Mouse (Mus musculus): ENCODE results near the gene Atp6v1b1.

The Atp6v1b1 gene

DNA sequence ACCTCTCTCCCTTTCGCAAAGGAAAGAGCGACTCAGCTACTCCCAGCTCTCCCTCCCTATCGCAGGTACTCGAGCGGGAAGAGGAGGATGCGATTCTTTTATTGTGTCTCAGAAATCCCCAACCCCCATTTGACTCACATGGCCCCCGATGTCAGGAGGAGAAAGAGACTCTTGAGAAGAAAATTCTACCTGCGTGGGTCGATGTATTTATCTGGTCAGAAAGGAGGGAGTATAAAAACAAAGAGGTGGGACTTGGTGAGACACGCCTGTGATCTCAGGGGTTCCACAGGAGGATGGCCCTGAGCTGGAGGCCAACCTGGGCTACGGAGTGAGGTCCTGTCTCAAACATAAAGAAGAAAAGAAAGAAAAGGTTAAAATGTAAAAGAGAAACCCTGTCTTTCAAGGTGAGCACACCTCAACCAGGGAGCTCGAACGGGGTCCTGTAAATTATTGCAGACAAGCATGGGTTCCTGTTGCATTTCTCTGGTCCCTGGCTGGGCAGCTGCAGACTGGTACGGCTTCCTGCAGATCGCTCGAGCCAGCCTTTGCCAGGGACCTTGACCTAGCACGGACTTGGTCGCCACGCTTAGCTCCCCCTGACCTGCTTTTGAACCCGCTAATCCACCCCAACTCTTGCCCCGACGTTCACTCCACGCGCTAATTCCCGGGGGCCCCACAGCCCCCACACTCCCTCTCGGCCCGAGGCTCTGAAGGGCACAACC, 39.6 kb upstream of the Atp6v1b1 start:
- Histone ChIP-seq H3K36me3 (ENCODE audit: insufficient read depth, low read length) (no peaks in the 10 kb centered on the region), H3K27me3 (ENCODE audit: insufficient read depth, low read length) (peaks cover 91% of the 10 kb centered on the region), H3K9me3 (ENCODE audit: low read length) (no peaks in the 10 kb centered on the region), H3K4me1 (replicated peaks; ENCODE audit: low read depth, low read length) (peaks cover 49% of the 10 kb centered on the region), H3K4me3 (replicated peaks; ENCODE audit: low read length) (peak overlapping the region; percentile 57)
- TF ChIP-seq NANOG (IDR thresholded peaks at IDR 0.05; ENCODE audit: borderline replicate concordance, low read length) (no peak), CTCF (conservative IDR thresholded peaks at IDR 0.05; ENCODE audit: low read length) (no peak), POU5F1 (IDR thresholded peaks at IDR 0.05; ENCODE audit: borderline replicate concordance, low read length) (no peak)

GRCm38 (mm10) chr6:83703722-83704078, 39.1 kb upstream of the Atp6v1b1 start:
- no peak for TF ChIP-seq POU5F1 (IDR thresholded peaks at IDR 0.05; ENCODE audit: borderline replicate concordance, low read length)
- TF ChIP-seq NANOG (IDR thresholded peaks at IDR 0.05; ENCODE audit: borderline replicate concordance, low read length): no peak
- TF ChIP-seq CTCF (conservative IDR thresholded peaks at IDR 0.05; ENCODE audit: low read length): no peak
- Histone ChIP-seq H3K36me3 (ENCODE audit: insufficient read depth, low read length) (no peaks in the 10 kb centered on the region), H3K9me3 (ENCODE audit: low read length) (no peaks in the 10 kb centered on the region), H3K4me1 (replicated peaks; ENCODE audit: low read depth, low read length) (peaks cover 46% of the 10 kb centered on the region), H3K27me3 (ENCODE audit: insufficient read depth, low read length) (peaks cover 91% of the 10 kb centered on the region), H3K4me3 (replicated peaks; ENCODE audit: low read length) (no peak overlapping the region)

DNA sequence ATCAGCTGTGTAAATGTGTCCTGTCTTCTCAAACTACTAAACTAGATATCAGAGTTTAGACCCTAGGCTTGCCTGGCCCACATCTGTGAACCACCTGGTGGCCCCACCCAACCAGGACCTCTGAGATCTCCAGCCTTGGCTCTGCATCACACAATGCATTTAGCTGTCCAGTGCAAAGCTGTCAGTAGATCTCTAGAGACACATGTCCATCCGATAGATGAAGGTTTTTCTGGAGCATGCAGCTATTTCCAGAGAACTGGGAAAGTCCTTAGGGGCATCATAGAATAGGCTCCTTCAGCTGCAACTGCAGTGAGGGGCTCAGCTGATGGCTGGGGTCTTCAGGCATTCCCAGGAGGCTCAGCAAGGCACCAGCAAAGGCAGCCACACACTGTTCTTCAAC, 38.5 kb upstream of the Atp6v1b1 start:
- H3K4me3 ChIP-seq (replicated peaks; ENCODE audit: low read length): no peak overlapping the region
- H3K36me3 ChIP-seq (ENCODE audit: insufficient read depth, low read length): no peaks in the 10 kb centered on the region
- TF ChIP-seq CTCF (conservative IDR thresholded peaks at IDR 0.05; ENCODE audit: low read length): no peak
- TF ChIP-seq NANOG (IDR thresholded peaks at IDR 0.05; ENCODE audit: borderline replicate concordance, low read length): no peak
- TF ChIP-seq POU5F1 (IDR thresholded peaks at IDR 0.05; ENCODE audit: borderline replicate concordance, low read length): no peak
- H3K9me3 ChIP-seq (ENCODE audit: low read length): no peaks in the 10 kb centered on the region
- peaks cover 43% of the 10 kb centered on the region for H3K4me1 ChIP-seq (replicated peaks; ENCODE audit: low read depth, low read length)
- H3K27me3 ChIP-seq (ENCODE audit: insufficient read depth, low read length): peaks cover 93% of the 10 kb centered on the region

DNA sequence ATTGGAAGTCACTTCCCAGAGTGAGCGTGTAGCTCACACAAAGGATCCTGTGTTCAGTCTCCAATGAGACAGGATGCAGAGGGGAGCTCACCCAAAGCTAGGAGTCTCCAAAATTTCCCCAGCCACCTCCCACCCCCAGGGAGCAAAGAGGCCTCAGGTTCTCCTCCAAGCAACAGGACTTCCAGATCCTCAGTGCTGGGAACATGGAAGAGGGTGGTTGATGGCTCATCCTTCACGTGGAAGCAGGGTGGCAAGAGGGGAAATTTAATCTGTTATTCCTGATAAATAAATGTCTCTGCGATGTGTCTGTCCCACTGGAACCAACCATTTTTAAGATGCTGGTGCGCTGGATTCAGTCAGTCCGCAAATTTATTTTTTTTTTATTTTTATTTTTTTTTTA, 38.1 kb upstream of the Atp6v1b1 start:
- Histone ChIP-seq H3K27me3 (ENCODE audit: insufficient read depth, low read length) (peaks cover 93% of the 10 kb centered on the region), H3K36me3 (ENCODE audit: insufficient read depth, low read length) (no peaks in the 10 kb centered on the region), H3K4me1 (replicated peaks; ENCODE audit: low read depth, low read length) (peaks cover 43% of the 10 kb centered on the region), H3K9me3 (ENCODE audit: low read length) (no peaks in the 10 kb centered on the region), H3K4me3 (replicated peaks; ENCODE audit: low read length) (no peak overlapping the region)
- TF ChIP-seq NANOG (IDR thresholded peaks at IDR 0.05; ENCODE audit: borderline replicate concordance, low read length) (no peak), CTCF (conservative IDR thresholded peaks at IDR 0.05; ENCODE audit: low read length) (no peak), POU5F1 (IDR thresholded peaks at IDR 0.05; ENCODE audit: borderline replicate concordance, low read length) (no peak)

GRCm38 (mm10) chr6:83707738-83708510, 34.9 kb upstream of the Atp6v1b1 start:
- TF ChIP-seq NANOG (IDR thresholded peaks at IDR 0.05; ENCODE audit: borderline replicate concordance, low read length): no peak
- no peak for TF ChIP-seq POU5F1 (IDR thresholded peaks at IDR 0.05; ENCODE audit: borderline replicate concordance, low read length)
- no peak for TF ChIP-seq CTCF (conservative IDR thresholded peaks at IDR 0.05; ENCODE audit: low read length)
- Histone ChIP-seq H3K36me3 (ENCODE audit: insufficient read depth, low read length) (no peaks in the 10 kb centered on the region), H3K4me3 (replicated peaks; ENCODE audit: low read length) (no peak overlapping the region), H3K27me3 (ENCODE audit: insufficient read depth, low read length) (peaks cover 97% of the 10 kb centered on the region), H3K9me3 (ENCODE audit: low read length) (no peaks in the 10 kb centered on the region), H3K4me1 (replicated peaks; ENCODE audit: low read depth, low read length) (peaks cover 46% of the 10 kb centered on the region)

- TF ChIP-seq POU5F1 (IDR thresholded peaks at IDR 0.05; ENCODE audit: borderline replicate concordance, low read length): no peak
- TF ChIP-seq CTCF (conservative IDR thresholded peaks at IDR 0.05; ENCODE audit: low read length): no peak
- no peak for TF ChIP-seq NANOG (IDR thresholded peaks at IDR 0.05; ENCODE audit: borderline replicate concordance, low read length)
- H3K4me1 ChIP-seq (replicated peaks; ENCODE audit: low read depth, low read length): peaks cover 62% of the 10 kb centered on the region
- H3K4me3 ChIP-seq (replicated peaks; ENCODE audit: low read length): peak overlapping the region; percentile 72
- H3K9me3 ChIP-seq (ENCODE audit: low read length): no peaks in the 10 kb centered on the region
- H3K27me3 ChIP-seq (ENCODE audit: insufficient read depth, low read length): peaks cover 98% of the 10 kb centered on the region
- no peaks in the 10 kb centered on the region for H3K36me3 ChIP-seq (ENCODE audit: insufficient read depth, low read length)
These were observed 32.3 kb upstream of the Atp6v1b1 start for GRCm38 (mm10) chr6:83710361-83711066.

DNA sequence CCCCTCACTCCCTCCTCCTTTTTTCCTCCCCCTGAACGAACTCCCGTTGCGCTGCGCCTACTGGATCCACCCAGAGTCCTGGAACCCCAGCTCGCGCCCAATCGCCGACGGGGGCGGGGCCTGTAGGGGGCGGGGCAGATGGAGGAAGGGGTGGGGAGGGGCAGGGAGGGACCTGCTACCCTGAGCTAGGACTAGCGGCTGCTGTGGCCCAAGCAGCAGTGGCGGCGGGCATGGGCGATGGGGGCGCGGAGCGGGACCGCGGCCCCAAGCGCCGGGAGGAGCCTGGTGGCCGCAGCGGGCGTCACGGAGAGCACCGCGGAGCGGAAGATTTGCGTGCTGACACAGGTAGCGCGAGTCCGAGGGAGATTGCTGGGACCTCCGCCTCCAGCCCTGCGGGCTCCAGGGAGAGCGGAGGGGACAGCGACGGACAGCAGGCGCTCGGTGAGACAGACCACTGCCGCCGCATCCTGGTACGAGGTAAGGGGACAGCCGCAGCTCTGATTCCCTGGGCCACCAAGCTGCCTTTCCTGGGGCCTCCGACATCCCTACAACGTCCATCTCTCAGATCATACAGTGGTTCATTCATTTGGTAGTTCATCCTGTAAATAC, 31.6 kb upstream of the Atp6v1b1 start, which contains the start of gene Vax2:
Vax2 (plus strand) TSS at position 198 of the 609 bp plus-strand sequence.
- Histone ChIP-seq H3K36me3 (ENCODE audit: insufficient read depth, low read length) (no peaks in the 10 kb centered on the region), H3K4me3 (replicated peaks; ENCODE audit: low read length) (peak within 1 kb of the TSS; percentile 80), H3K9me3 (ENCODE audit: low read length) (no peaks in the 10 kb centered on the region), H3K4me1 (replicated peaks; ENCODE audit: low read depth, low read length) (peaks cover 69% of the 10 kb centered on the region), H3K27me3 (ENCODE audit: insufficient read depth, low read length) (peaks cover 98% of the 10 kb centered on the region)
- no peak for TF ChIP-seq POU5F1 (IDR thresholded peaks at IDR 0.05; ENCODE audit: borderline replicate concordance, low read length)
